Mouse (Mus musculus) T-helper 2 cell (primary cell): Measurements from ENCODE around the gene Ppp1cc.

ENCODE experiments used
- in situ Hi-C: fragments of 300-600 bp; cut with MboI, MseI; formaldehyde crosslinking; loops from one replicate; pipeline ENCODE4 v1.15.1; 2025; ENCODE audit warnings: high pct_unique_total_duplicates

The Ppp1cc gene

GRCm38 (mm10) chr5:122157827-122158381 lies at the start of gene Ppp1cc:
Gene Ppp1cc (plus strand): TSS chr5:122158278.
- in situ Hi-C loops, result no loop called here

GRCm38 (mm10) chr5:122109325-122110060 lies 48.6 kb upstream of the Ppp1cc start:
- in situ Hi-C loops, result no loop called here

- in situ Hi-C loops, result no loop called here
These were observed 47.5 kb upstream of the Ppp1cc start for GRCm38 (mm10) chr5:122110625-122111024.

GRCm38 (mm10) chr5:122111091-122111932 lies 46.8 kb upstream of the Ppp1cc start:
- in situ Hi-C loops, result no loop called here

GRCm38 (mm10) chr5:122111933-122112248 lies 46.2 kb upstream of the Ppp1cc start:
- in situ Hi-C loops, result no loop called here

GRCm38 (mm10) chr5:122113450-122113849 lies 44.6 kb upstream of the Ppp1cc start:
- in situ Hi-C loops, result no loop called here

GRCm38 (mm10) chr5:122114176-122114575 lies 43.9 kb upstream of the Ppp1cc start:
- in situ Hi-C loops, result no loop called here

- in situ Hi-C loops, result no loop called here
These were observed 42.8 kb upstream of the Ppp1cc start for GRCm38 (mm10) chr5:122115266-122115763.

GRCm38 (mm10) chr5:122116243-122116642 lies 41.8 kb upstream of the Ppp1cc start:
- in situ Hi-C loops, result no loop called here

GRCm38 (mm10) chr5:122125211-122125760 lies 32.8 kb upstream of the Ppp1cc start:
- in situ Hi-C loops, result loop anchor here (25.0 kb wide), 1 partner anchor 1012 kb away; the partner anchor contains the start of genes Rhof and Setd1b

- in situ Hi-C loops, result loop anchor here (25.0 kb wide), 1 partner anchor 1008 kb away; the partner anchor contains the start of genes Rhof and Setd1b
These were observed 28.9 kb upstream of the Ppp1cc start for GRCm38 (mm10) chr5:122129068-122129655.

- in situ Hi-C loops, result loop anchor here (25.0 kb wide), 1 partner anchor 1007 kb away; the partner anchor contains the start of genes Rhof and Setd1b
These were observed 27.6 kb upstream of the Ppp1cc start for GRCm38 (mm10) chr5:122130341-122130998.

GRCm38 (mm10) chr5:122131076-122132051 lies 26.7 kb upstream of the Ppp1cc start:
- in situ Hi-C loops, result loop anchor here (25.0 kb wide), 1 partner anchor 1006 kb away; the partner anchor contains the start of genes Rhof and Setd1b

- in situ Hi-C loops, result loop anchor here (25.0 kb wide), 1 partner anchor 1005 kb away; the partner anchor contains the start of genes Rhof and Setd1b
These were observed 25.7 kb upstream of the Ppp1cc start for GRCm38 (mm10) chr5:122132167-122133049.

- in situ Hi-C loops, result loop anchor here (25.0 kb wide), 1 partner anchor 1004 kb away; the partner anchor contains the start of genes Rhof and Setd1b
These were observed 25.1 kb upstream of the Ppp1cc start for GRCm38 (mm10) chr5:122133050-122133389.

GRCm38 (mm10) chr5:122134395-122135289 lies 23.4 kb upstream of the Ppp1cc start:
- in situ Hi-C loops, result loop anchor here (25.0 kb wide), 1 partner anchor 1003 kb away; the partner anchor contains the start of genes Rhof and Setd1b

- in situ Hi-C loops, result loop anchor here (25.0 kb wide), 1 partner anchor 1002 kb away; the partner anchor contains the start of genes Rhof and Setd1b
These were observed 22.7 kb upstream of the Ppp1cc start for GRCm38 (mm10) chr5:122135290-122135882.
